ENCODE assay signal across 8 mouse cellular contexts in the genomic region with DNA sequence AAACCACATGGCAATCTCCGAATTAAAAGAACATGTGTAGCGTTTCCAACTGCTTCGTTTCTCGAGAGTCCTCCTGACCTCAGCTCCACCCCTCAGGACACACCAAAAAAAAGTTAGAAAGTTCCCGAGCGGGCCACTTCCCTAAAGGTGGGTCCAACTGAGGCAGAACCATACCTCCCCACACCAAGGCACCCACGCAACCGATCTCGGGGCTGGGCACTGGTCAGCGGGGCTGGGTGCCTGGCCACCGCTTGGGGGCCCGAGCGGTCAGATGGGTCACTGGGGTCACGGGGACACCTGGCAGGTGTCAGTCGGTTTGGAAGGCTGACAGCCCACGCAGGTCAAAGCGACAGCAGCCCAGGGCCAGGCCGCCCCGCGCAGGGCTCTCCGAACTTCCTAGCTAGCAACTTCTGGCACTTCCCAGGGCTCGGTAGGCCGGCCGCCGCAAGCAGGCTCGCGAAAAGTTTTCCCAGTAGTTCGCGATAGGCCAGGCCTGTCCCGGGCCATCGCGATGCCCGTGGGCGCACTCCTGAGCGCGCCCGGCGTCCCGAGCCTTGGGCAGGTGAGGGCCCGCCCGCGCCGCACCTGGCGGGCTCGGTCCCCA. TPM values are rescaled to one million over a fixed set of nuclear protein-coding genes. Genes with fewer than 3 reads are reported as not detected.
DNase-seq lines count a peak whose midpoint lies in the region; ATAC-seq and TF ChIP-seq lines count a peak whose summit lies in the region.

No protein-coding gene starts in this region.

- ATAC-seq in hindbrain, embryonic 12.5 days (ENCODE audit: low FRiP score), result 0 out of 2 replicates have a peak, but pooled peaks have one; percentile 12
- ATAC-seq in liver, postnatal 0 days, result peak; percentile 43

- no peak for TF ChIP-seq POLR2A in embryonic fibroblast, embryonic 13.5 days (IDR thresholded peaks at IDR 0.05; ENCODE audit: low read depth, low read length)
- TF ChIP-seq POLR2A in olfactory bulb, adult 2 months (IDR thresholded peaks at IDR 0.05; ENCODE audit: insufficient read depth, low read depth, low read length), result no peak

- no peaks in the 10 kb centered on the region; the same call in 1 of the 2 replicates for H3K4me1 ChIP-seq in embryonic fibroblast, embryonic 13.5 days (ENCODE audit: control insufficient read depth, insufficient read depth, low read length)
- H3K4me1 ChIP-seq in hindbrain, embryonic 12.5 days, result peaks cover 44% of the 10 kb centered on the region
- peaks cover 53% of the 10 kb centered on the region for H3K4me1 ChIP-seq in liver, postnatal 0 days (ENCODE audit: insufficient read depth)
- H3K4me1 ChIP-seq in olfactory bulb, adult 2 months (ENCODE audit: control insufficient read depth, insufficient read depth, low read length), result peaks cover 9% of the 10 kb centered on the region

- H3K4me3 ChIP-seq in embryonic fibroblast, embryonic 13.5 days (ENCODE audit: insufficient read depth, low read length), result peak overlapping the region; percentile 73
- H3K4me3 ChIP-seq in hindbrain, embryonic 12.5 days, result peak overlapping the region; percentile 88
- H3K4me3 ChIP-seq in liver, postnatal 0 days (ENCODE audit: low read depth, low read length), result peak overlapping the region; percentile 86
- H3K4me3 ChIP-seq in olfactory bulb, adult 2 months (ENCODE audit: insufficient read depth, low read depth, low read length), result peak overlapping the region; percentile 63

- H3K27me3 ChIP-seq in hindbrain, embryonic 12.5 days, result peaks cover 18% of the 10 kb centered on the region
- H3K27me3 ChIP-seq in liver, postnatal 0 days (ENCODE audit: insufficient read depth, low read length), result no peaks in the 10 kb centered on the region

- no peak for TF ChIP-seq EP300 in liver, postnatal 0 days (IDR thresholded peaks at IDR 0.05; ENCODE audit: low read depth)

- DNase-seq in urinary bladder, postnatal 14 days (ENCODE audit: low spot score), result peak; percentile 58
- no peak for DNase-seq in urinary bladder, postnatal 10 days (ENCODE audit: low spot score)
- peak; percentile 59 for DNase-seq in liver, postnatal 0 days
- no peak for DNase-seq in cerebellum, adult 9-10 months
- DNase-seq in left cerebral cortex, postnatal 14 days (ENCODE audit: low spot score in 2 of 2), result no peak

- peak overlapping the region; percentile 85 for H3K9ac ChIP-seq in hindbrain, embryonic 12.5 days
- peak overlapping the region; percentile 88 for H3K9ac ChIP-seq in liver, postnatal 0 days (replicated peaks)

- no peaks in the 10 kb centered on the region for H3K36me3 ChIP-seq in hindbrain, embryonic 12.5 days
- H3K36me3 ChIP-seq in liver, postnatal 0 days (replicated peaks; ENCODE audit: insufficient read depth, low read length), result no peaks in the 10 kb centered on the region

- peak overlapping the region; percentile 98 for H3K4me2 ChIP-seq in hindbrain, embryonic 12.5 days (replicated peaks)
- peak overlapping the region; percentile 91 for H3K4me2 ChIP-seq in liver, postnatal 0 days (ENCODE audit: low read depth, low read length)

- no peaks in the 10 kb centered on the region for H3K9me3 ChIP-seq in hindbrain, embryonic 12.5 days (replicated peaks)
- no peaks in the 10 kb centered on the region for H3K9me3 ChIP-seq in liver, postnatal 0 days (ENCODE audit: low read length)

- WGBS in hindbrain, embryonic 12.5 days, result under 1% methylated on average over 45 of the region's 45 CpGs
- WGBS in liver, postnatal 0 days (ENCODE audit: insufficient replicate concordance), result 2% methylated on average over 44 of the region's 45 CpGs
- WGBS in olfactory bulb, adult 2 months, result 6% methylated on average over 45 of the region's 45 CpGs

- intact Hi-C loops in left cerebral cortex, postnatal 14 days (cut with DNase I), result no loop called here

- no peak for TF ChIP-seq CTCF in embryonic fibroblast, embryonic 13.5 days (IDR thresholded peaks at IDR 0.05; ENCODE audit: borderline replicate concordance, insufficient read depth, low read length)
- TF ChIP-seq CTCF in liver, postnatal 0 days (IDR thresholded peaks at IDR 0.05; ENCODE audit: low read depth), result no peak
- TF ChIP-seq CTCF in olfactory bulb, adult 2 months (IDR thresholded peaks at IDR 0.05; ENCODE audit: insufficient read depth, low read depth, low read length), result no peak

- H3K27ac ChIP-seq in embryonic fibroblast, embryonic 13.5 days (ENCODE audit: insufficient read depth, low read length), result peak overlapping the region; percentile 9; the same call in 1 of the 2 replicates
- peak overlapping the region; percentile 60 for H3K27ac ChIP-seq in hindbrain, embryonic 12.5 days
- H3K27ac ChIP-seq in liver, postnatal 0 days (ENCODE audit: low read depth), result peak overlapping the region; percentile 95
- H3K27ac ChIP-seq in olfactory bulb, adult 2 months (ENCODE audit: insufficient read depth, low read depth, low read length), result 0 out of 2 replicates have a peak overlapping the region, but pooled peaks have one; percentile 7

RNA-seq across cellular contexts. Expression of gene Lrp5, which starts 0.7 kb away (rescaled TPM):
- polyA plus RNA-seq in embryonic fibroblast, embryonic 13.5 days (2011; ENCODE audit: insufficient read length, low read depth, missing spikeins), result 32.0 and 32.7 TPM in 2 replicates
- polyA plus RNA-seq in hindbrain, embryonic 12.5 days (2016; fragmentation: Nextera tagmentation; extraction: Ambion mirVana), result 3.8 and 4.0 TPM in 2 replicates
- polyA plus RNA-seq in liver, postnatal 0 days (2015; fragmentation: Nextera tagmentation; extraction: Ambion mirVana), result 2.7 and 3.6 TPM in 2 replicates
- not detected in 2 replicates for polyA plus RNA-seq in olfactory bulb, adult 2 months (2012; ENCODE audit: insufficient read depth, insufficient read length, low replicate concordance, missing spikeins)
- 10 to 100 TPM in 1 of 2 experiments, 1 to 10 TPM in 1; 9.5 to 10.5 TPM for total RNA-seq in left cerebral cortex, postnatal 14 days (2021)

RNA-seq across cellular contexts. Expression of gene 1810055G02Rik, which starts 22.4 kb away (rescaled TPM):
- polyA plus RNA-seq in embryonic fibroblast, embryonic 13.5 days (2011; ENCODE audit: insufficient read length, low read depth, missing spikeins), result 53.5 and 57.9 TPM in 2 replicates
- 37.3 and 37.5 TPM in 2 replicates for polyA plus RNA-seq in hindbrain, embryonic 12.5 days (2016; fragmentation: Nextera tagmentation; extraction: Ambion mirVana)
- 48.2 and 52.7 TPM in 2 replicates for polyA plus RNA-seq in liver, postnatal 0 days (2015; fragmentation: Nextera tagmentation; extraction: Ambion mirVana)
- polyA plus RNA-seq in olfactory bulb, adult 2 months (2012; ENCODE audit: insufficient read depth, insufficient read length, low replicate concordance, missing spikeins), result not detected in 2 replicates
- total RNA-seq in left cerebral cortex, postnatal 14 days (2021), result 10 to 100 TPM; 42.8 to 52.3 TPM

Comparison
In these comparisons a context has a peak if more than half of its experiments do, and no peak if none do; other contexts are left out.
1. DNase-seq: peak in urinary bladder, postnatal 14 days (single experiment) and liver, postnatal 0 days (single experiment); none in urinary bladder, postnatal 10 days (single experiment), cerebellum, adult 9-10 months (single experiment) and left cerebral cortex, postnatal 14 days (0 of 2).
2. H3K27ac ChIP-seq: peak in every context shown above with its lines; median percentile 95 in liver, postnatal 0 days; 60 in hindbrain, embryonic 12.5 days; 9 in embryonic fibroblast, embryonic 13.5 days; 7 in olfactory bulb, adult 2 months.
3. RNA of gene 1810055G02Rik, which starts 22.4 kb away (polyA plus RNA-seq): 53.5 to 57.9 TPM in embryonic fibroblast, embryonic 13.5 days, 48.2 to 52.7 TPM in liver, postnatal 0 days and 37.3 to 37.5 TPM in hindbrain, embryonic 12.5 days; not detected in olfactory bulb, adult 2 months; every median in the first group is over 10 times any median in the second.
4. Peak in every context shown above with its lines, with median percentiles within 50 percentile points of each other: H3K4me3 ChIP-seq.